ENCODE assay signal across 28 mouse cellular contexts in the genomic region with DNA sequence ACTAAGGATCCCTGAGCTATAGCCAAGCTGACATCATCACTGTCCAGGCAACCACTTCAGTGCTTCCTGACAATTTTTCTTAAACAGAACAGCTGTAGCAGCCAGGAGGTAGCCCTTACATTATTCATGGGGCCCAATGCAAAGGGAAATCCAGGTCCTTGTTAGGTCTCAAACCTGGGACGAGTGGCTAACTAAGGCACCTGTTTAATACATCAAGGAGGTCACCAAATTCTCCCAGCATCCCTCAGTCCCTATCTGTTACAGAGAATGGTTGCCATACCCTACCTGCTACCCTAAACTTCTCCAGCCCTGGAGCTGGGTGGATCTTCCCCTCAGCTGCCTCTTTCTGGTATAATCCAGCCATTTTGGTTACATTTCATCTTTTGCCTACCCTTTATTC.
"Had no signal": no experiment of that assay in that cellular context is flagged by ENCODE, and none has a peak within 500 bp of the region (broad histone marks: within the 10 kb centered on the region; RNA-seq: fewer than 3 reads in every experiment).

No protein-coding gene starts in this region.

- H3K4me3 ChIP-seq: embryonic facial prominence, embryonic 10.5 days; embryonic facial prominence, embryonic 12.5 days; embryonic facial prominence, embryonic 13.5 days; embryonic facial prominence, embryonic 15.5 days; erythroblast, embryonic 14.5 days; forebrain, embryonic 10.5 days; forebrain, embryonic 12.5 days; forebrain, embryonic 13.5 days; forebrain, embryonic 15.5 days; gastrocnemius, adult 2 months; heart, adult 2 months had no signal

- H3K4me1 ChIP-seq: embryonic facial prominence, embryonic 15.5 days had no signal

- H3K4me2 ChIP-seq: embryonic facial prominence, embryonic 12.5 days; embryonic facial prominence, embryonic 13.5 days; embryonic facial prominence, embryonic 15.5 days; forebrain, embryonic 12.5 days; forebrain, embryonic 13.5 days; forebrain, embryonic 15.5 days had no signal

- DNase-seq: cerebellum, adult 2 months; cerebellum, adult 8-10 months; cerebellum, adult 9-10 months; cerebellum, adult 9-11 months; cerebellum, postnatal 10 days; cerebellum, postnatal 14 days; cerebellum, postnatal 25 days; cerebellum, postnatal 36 days; embryo, embryonic 11 days; forebrain, postnatal 0 days; gastrocnemius, adult 2 months; gastrocnemius, postnatal 10 days; gastrocnemius, postnatal 14 days; gastrocnemius, postnatal 25 days; gastrocnemius, postnatal 36 days; heart, adult 18-20 months; heart, adult 2 months had no signal

- H3K9ac ChIP-seq: embryonic facial prominence, embryonic 12.5 days; embryonic facial prominence, embryonic 13.5 days; embryonic facial prominence, embryonic 15.5 days; forebrain, embryonic 12.5 days; forebrain, embryonic 13.5 days; forebrain, embryonic 15.5 days; forebrain, postnatal 0 days had no signal

- H3K36me3 ChIP-seq: embryonic facial prominence, embryonic 10.5 days; embryonic facial prominence, embryonic 12.5 days; embryonic facial prominence, embryonic 13.5 days; embryonic facial prominence, embryonic 15.5 days; forebrain, embryonic 10.5 days; forebrain, embryonic 12.5 days; forebrain, embryonic 15.5 days had no signal

- H3K27ac ChIP-seq: embryonic facial prominence, embryonic 10.5 days; embryonic facial prominence, embryonic 12.5 days; embryonic facial prominence, embryonic 13.5 days; embryonic facial prominence, embryonic 15.5 days; forebrain, embryonic 10.5 days; forebrain, embryonic 12.5 days; forebrain, embryonic 13.5 days; forebrain, embryonic 15.5 days; gastrocnemius, adult 2 months had no signal

- H3K27me3 ChIP-seq: embryonic facial prominence, embryonic 12.5 days; embryonic facial prominence, embryonic 13.5 days; embryonic facial prominence, embryonic 15.5 days; forebrain, embryonic 12.5 days; forebrain, embryonic 13.5 days; forebrain, embryonic 15.5 days had no signal

- ATAC-seq: forebrain, embryonic 13.5 days; forebrain, embryonic 14.5 days; forebrain, embryonic 15.5 days; forebrain, embryonic 16.5 days; forebrain, postnatal 0 days had no signal

- H3K9me3 ChIP-seq: embryonic facial prominence, embryonic 10.5 days; embryonic facial prominence, embryonic 12.5 days; embryonic facial prominence, embryonic 13.5 days; embryonic facial prominence, embryonic 15.5 days; forebrain, embryonic 10.5 days; forebrain, embryonic 12.5 days; forebrain, embryonic 13.5 days; forebrain, embryonic 15.5 days had no signal
